Mouse (Mus musculus) WW6 (cell line): ENCODE measurements around the gene Marc1.
A peak's percentile ranks its signal among the peaks of the same experiment; 100 is the strongest.

Source experiments
- DNase-seq: peaks from one replicate; pipeline ENCODE4 v3.0.0-alpha.2; 2013; ENCODE audit warnings: low read depth, low spot score

Marc1 gene

GRCm38 (mm10) chr1:184810780-184811575 is at the start of gene Marc1:
Gene Marc1 (minus strand): TSS chr1:184811313.
- no peak for DNase-seq

GRCm38 (mm10) chr1:184860276-184860675 is 49.2 kb upstream of the Marc1 start:
- no peak for DNase-seq

GRCm38 (mm10) chr1:184858253-184858652 is 47.1 kb upstream of the Marc1 start:
- no peak for DNase-seq

GRCm38 (mm10) chr1:184857216-184857615 is 46.1 kb upstream of the Marc1 start:
- no peak for DNase-seq

- DNase-seq: no peak
These were observed 42.8 kb upstream of the Marc1 start for GRCm38 (mm10) chr1:184853922-184854321.

- DNase-seq: no peak
These were observed 42.2 kb upstream of the Marc1 start for GRCm38 (mm10) chr1:184853339-184853738.

GRCm38 (mm10) chr1:184851741-184852618 is 40.9 kb upstream of the Marc1 start:
- peak; percentile 70 for DNase-seq

- no peak for DNase-seq
These were observed 40.1 kb upstream of the Marc1 start for GRCm38 (mm10) chr1:184851166-184851565.

GRCm38 (mm10) chr1:184846973-184847372 is 35.9 kb upstream of the Marc1 start:
- no peak for DNase-seq

- DNase-seq: no peak
These were observed 35.1 kb upstream of the Marc1 start, which contains the start of gene Marc2 for GRCm38 (mm10) chr1:184846092-184846750. Gene Marc2 (minus strand): TSS chr1:184846451.

GRCm38 (mm10) chr1:184845111-184846071 is 34.3 kb upstream of the Marc1 start:
- no peak for DNase-seq

GRCm38 (mm10) chr1:184844326-184845066 is 33.4 kb upstream of the Marc1 start:
- no peak for DNase-seq

GRCm38 (mm10) chr1:184837649-184838048 is 26.5 kb upstream of the Marc1 start:
- DNase-seq: no peak

- DNase-seq: no peak
These were observed 25.2 kb upstream of the Marc1 start for GRCm38 (mm10) chr1:184836350-184836749.

GRCm38 (mm10) chr1:184833499-184833898 is 22.4 kb upstream of the Marc1 start:
- DNase-seq: no peak

- no peak for DNase-seq
These were observed 21.1 kb upstream of the Marc1 start for GRCm38 (mm10) chr1:184832211-184832610.

GRCm38 (mm10) chr1:184829897-184830296 is 18.8 kb upstream of the Marc1 start:
- no peak for DNase-seq

GRCm38 (mm10) chr1:184827175-184827701 is 16.1 kb upstream of the Marc1 start:
- DNase-seq: no peak

- no peak for DNase-seq
These were observed 14.0 kb upstream of the Marc1 start for GRCm38 (mm10) chr1:184825093-184825492.

GRCm38 (mm10) chr1:184824439-184824851 is 13.3 kb upstream of the Marc1 start:
- peak; percentile 66 for DNase-seq
